Mouse (Mus musculus) leukemia stem cell, adult 10-12 weeks (primary cell): Measurements from ENCODE around the gene Olfr1311. TPM values are rescaled to one million over a fixed set of nuclear protein-coding genes. Genes with fewer than 3 reads are reported as not detected.

Experiments
- polyA plus RNA-seq: library from polyadenylated mRNA; stranded (reverse); fragments of >175 nt; gene quantifications from 2 replicates; pipeline ENCODE4 v1.2.3, GENCODE M21; 2012; ENCODE audit warnings: low replicate concordance

The Olfr1311 gene
- not detected in 2 replicates for polyA plus RNA-seq

GRCm38 (mm10) chr2:112024312-112024711 lies at the start of gene Olfr1311:
TSS of gene Olfr1311 (minus strand) at chr2:112024412.

DNA sequence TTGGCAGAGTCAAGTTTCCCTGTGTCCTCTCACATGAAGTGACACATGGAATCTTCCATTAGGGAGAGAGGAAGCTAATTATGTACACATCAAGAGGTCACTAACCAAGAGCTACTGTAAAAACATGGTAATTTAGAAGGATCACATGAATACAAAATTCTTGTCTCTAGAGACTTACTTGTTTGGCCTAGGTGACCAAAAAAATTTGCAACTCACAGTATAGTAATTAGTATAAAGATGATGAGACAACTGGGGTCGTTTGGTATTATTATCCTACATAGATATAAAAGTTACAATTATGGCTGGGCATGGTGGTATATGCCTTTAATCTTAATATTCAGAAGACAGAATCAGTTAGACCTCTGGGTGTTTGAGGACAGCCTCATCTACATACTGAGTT lies 25.9 kb upstream of the Olfr1311 start, which contains the start of gene Olfr1312:
Gene Olfr1312 (minus strand): TSS at position 101 of the 400 bp plus-strand sequence.

GRCm38 (mm10) chr2:112012608-112013007 lies 11.6 kb downstream of the Olfr1311 start, which contains the start of gene Olfr1310:
TSS of gene Olfr1310 (minus strand) at chr2:112012708.

DNA sequence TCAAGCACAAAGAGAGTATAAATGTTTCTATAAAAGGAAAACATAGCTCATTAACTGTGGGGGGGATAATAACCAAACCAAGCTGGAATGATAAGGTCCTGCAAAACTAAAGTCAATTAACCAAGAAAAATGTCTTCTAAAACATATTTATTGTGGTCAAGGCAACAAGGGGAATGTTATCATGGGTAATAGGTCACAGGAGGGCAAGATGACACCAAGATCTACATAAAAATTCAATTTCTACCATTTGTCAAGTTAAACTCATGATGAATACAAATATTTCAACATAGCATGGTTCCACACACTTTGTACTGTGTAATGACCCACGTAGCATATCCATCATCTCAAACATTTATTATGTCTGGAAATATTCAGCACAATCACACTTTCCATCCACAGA lies 34.0 kb downstream of the Olfr1311 start, which contains the start of gene Olfr1309:
Gene Olfr1309 (minus strand): TSS at position 101 of the 400 bp plus-strand sequence.

Other genes with a start within 250 kb of the Olfr1311 start
- gene Olfr1302, start 247.0 kb downstream of the Olfr1311 start, polyA plus RNA-seq: not detected in 2 replicates
- gene Olfr1303, start 204.1 kb downstream of the Olfr1311 start, polyA plus RNA-seq: not detected in 2 replicates
- not detected in 2 replicates for gene Olfr1305, start 147.3 kb downstream of the Olfr1311 start, polyA plus RNA-seq
- gene Olfr1306, start 108.1 kb downstream of the Olfr1311 start, polyA plus RNA-seq: not detected in 2 replicates
- gene Olfr1307, start 75.0 kb downstream of the Olfr1311 start, polyA plus RNA-seq: 0.01 TPM in 1 of 2 replicates, not detected in the other
- not detected in 2 replicates for gene Olfr1308, start 59.5 kb downstream of the Olfr1311 start, polyA plus RNA-seq
- gene Olfr1309, start 34.1 kb downstream of the Olfr1311 start, polyA plus RNA-seq: not detected in 2 replicates
- gene Olfr1310, start 11.7 kb downstream of the Olfr1311 start, polyA plus RNA-seq: not detected in 2 replicates
- gene Olfr1312, start 25.8 kb upstream of the Olfr1311 start, polyA plus RNA-seq: 0.03 TPM in 1 of 2 replicates, not detected in the other
- gene Olfr1313, start 53.4 kb upstream of the Olfr1311 start, polyA plus RNA-seq: not detected in 2 replicates
- gene Olfr1314, start 72.4 kb upstream of the Olfr1311 start, polyA plus RNA-seq: not detected in 2 replicates
- not detected in 2 replicates for gene Olfr1315-ps1, start 91.0 kb upstream of the Olfr1311 start, polyA plus RNA-seq
- gene Olfr1316, start 110.6 kb upstream of the Olfr1311 start, polyA plus RNA-seq: not detected in 2 replicates
- gene Olfr1317, start 115.9 kb upstream of the Olfr1311 start, polyA plus RNA-seq: not detected in 2 replicates
- not detected in 2 replicates for gene Olfr1318, start 129.8 kb upstream of the Olfr1311 start, polyA plus RNA-seq
- gene Lpcat4, start 215.1 kb upstream of the Olfr1311 start, polyA plus RNA-seq: 32.0 and 38.3 TPM in 2 replicates
- gene Nutm1, start 234.9 kb upstream of the Olfr1311 start, polyA plus RNA-seq: not detected in 2 replicates
- gene Nop10, start 237.5 kb upstream of the Olfr1311 start, polyA plus RNA-seq: 71.1 and 91.1 TPM in 2 replicates
- 7.6 and 8.0 TPM in 2 replicates for gene Slc12a6, start 241.4 kb upstream of the Olfr1311 start, polyA plus RNA-seq
- gene Gm21985, start 241.9 kb upstream of the Olfr1311 start, polyA plus RNA-seq: not detected in 2 replicates